Mouse (Mus musculus): ENCODE results near the gene Mrps12. TPM values are rescaled to one million over a fixed set of nuclear protein-coding genes. Genes with fewer than 3 reads are reported as not detected.

Gene Mrps12
- polyA plus RNA-seq, 1 experiment from 2014 or later: 122 TPM

GRCm38 (mm10) chr7:28749935-28750334, 8.3 kb upstream of the Mrps12 start:
- no peak overlapping the region for H3K9ac ChIP-seq
- H3K4me3 ChIP-seq: no peak overlapping the region
- no peak overlapping the region for H3K27ac ChIP-seq
- no peaks in the 10 kb centered on the region for H3K4me1 ChIP-seq
- no peaks in the 10 kb centered on the region for H3K9me3 ChIP-seq (replicated peaks)
- H3K27me3 ChIP-seq: no peaks in the 10 kb centered on the region
- H3K4me2 ChIP-seq: no peak overlapping the region
- WGBS: 96% methylated on average over 7 of the region's 7 CpGs
- H3K36me3 ChIP-seq (ENCODE audit: poor library complexity, severe bottlenecking): peaks cover 61% of the 10 kb centered on the region
- ATAC-seq: no peak

- peaks cover 53% of the 10 kb centered on the region for H3K36me3 ChIP-seq (ENCODE audit: poor library complexity, severe bottlenecking)
- 0 out of 2 replicates have a peak overlapping the region, but pooled peaks have one; percentile 16 for H3K27ac ChIP-seq
- H3K4me2 ChIP-seq: peak overlapping the region; percentile 85
- no peak for ATAC-seq
- H3K9me3 ChIP-seq (replicated peaks): no peaks in the 10 kb centered on the region
- H3K4me3 ChIP-seq: peak overlapping the region; percentile 55
- peak overlapping the region; percentile 82 for H3K9ac ChIP-seq
- no peaks in the 10 kb centered on the region for H3K27me3 ChIP-seq
- H3K4me1 ChIP-seq: peaks cover 13% of the 10 kb centered on the region
- 2% methylated on average over 13 of the region's 13 CpGs for WGBS
Observed at GRCm38 (mm10) chr7:28741368-28741708, 282 bp downstream of the Mrps12 start.

GRCm38 (mm10) chr7:28740949-28741348, 671 bp downstream of the Mrps12 start:
- H3K27ac ChIP-seq: no peak overlapping the region
- H3K4me1 ChIP-seq: peaks cover 13% of the 10 kb centered on the region
- peak overlapping the region; percentile 82 for H3K9ac ChIP-seq
- H3K36me3 ChIP-seq (ENCODE audit: poor library complexity, severe bottlenecking): peaks cover 53% of the 10 kb centered on the region
- H3K4me2 ChIP-seq: peak overlapping the region; percentile 85
- WGBS: 43% methylated on average over 9 of the region's 9 CpGs
- H3K9me3 ChIP-seq (replicated peaks): no peaks in the 10 kb centered on the region
- no peak for ATAC-seq
- H3K4me3 ChIP-seq: peak overlapping the region; percentile 55
- H3K27me3 ChIP-seq: no peaks in the 10 kb centered on the region

GRCm38 (mm10) chr7:28739829-28740228, 1.8 kb downstream of the Mrps12 start:
- Histone ChIP-seq H3K36me3 (ENCODE audit: poor library complexity, severe bottlenecking) (peaks cover 43% of the 10 kb centered on the region), H3K4me1 (peaks cover 13% of the 10 kb centered on the region), H3K4me2 (no peak overlapping the region), H3K9ac (no peak overlapping the region), H3K27me3 (no peaks in the 10 kb centered on the region), H3K4me3 (no peak overlapping the region), H3K27ac (no peak overlapping the region), H3K9me3 (replicated peaks) (no peaks in the 10 kb centered on the region)
- ATAC-seq: no peak
- 95% methylated on average over 21 of the region's 21 CpGs for WGBS

GRCm38 (mm10) chr7:28735701-28736100, 5.9 kb downstream of the Mrps12 start:
- no peak overlapping the region for H3K9ac ChIP-seq
- H3K27me3 ChIP-seq: peaks cover 7% of the 10 kb centered on the region; the same call in 1 of the 2 replicates
- peaks cover 38% of the 10 kb centered on the region for H3K36me3 ChIP-seq (ENCODE audit: poor library complexity, severe bottlenecking)
- H3K9me3 ChIP-seq (replicated peaks): 0 out of 2 replicates have a peak, but pooled peaks cover 4% of the 10 kb centered on the region
- H3K27ac ChIP-seq: no peak overlapping the region
- WGBS: 83% methylated on average over 6 of the region's 6 CpGs
- ATAC-seq: no peak
- H3K4me1 ChIP-seq: peaks cover 12% of the 10 kb centered on the region; the same call in 1 of the 2 replicates
- H3K4me3 ChIP-seq: no peak overlapping the region
- no peak overlapping the region for H3K4me2 ChIP-seq

- H3K4me2 ChIP-seq: peak overlapping the region; percentile 68
- peak overlapping the region; percentile 59 for H3K9ac ChIP-seq
- peak overlapping the region; percentile 44 for H3K4me3 ChIP-seq
- no peak overlapping the region for H3K27ac ChIP-seq
- 0 out of 2 replicates have a peak, but pooled peaks cover 4% of the 10 kb centered on the region for H3K9me3 ChIP-seq (replicated peaks)
- WGBS: 7% methylated on average over 11 of the region's 11 CpGs
- no peak for ATAC-seq
- H3K4me1 ChIP-seq: peaks cover 12% of the 10 kb centered on the region; the same call in 1 of the 2 replicates
- peaks cover 21% of the 10 kb centered on the region for H3K36me3 ChIP-seq (ENCODE audit: poor library complexity, severe bottlenecking)
- H3K27me3 ChIP-seq: peaks cover 7% of the 10 kb centered on the region; the same call in 1 of the 2 replicates
Observed at GRCm38 (mm10) chr7:28733211-28733610, 8.4 kb downstream of the Mrps12 start.

GRCm38 (mm10) chr7:28732341-28733142, 9.1 kb downstream of the Mrps12 start:
- Histone ChIP-seq H3K9me3 (replicated peaks) (0 out of 2 replicates have a peak, but pooled peaks cover 4% of the 10 kb centered on the region), H3K4me3 (peak overlapping the region; percentile 44), H3K4me1 (peaks cover 13% of the 10 kb centered on the region; the same call in 1 of the 2 replicates), H3K36me3 (ENCODE audit: poor library complexity, severe bottlenecking) (peaks cover 16% of the 10 kb centered on the region), H3K27me3 (peaks cover 7% of the 10 kb centered on the region; the same call in 1 of the 2 replicates), H3K27ac (no peak overlapping the region), H3K4me2 (peak overlapping the region; percentile 68), H3K9ac (peak overlapping the region; percentile 59)
- peak; percentile 87 for ATAC-seq
- 3% methylated on average over 56 of the region's 58 CpGs for WGBS

- no peak overlapping the region for H3K4me2 ChIP-seq
- no peak overlapping the region for H3K4me3 ChIP-seq
- H3K9ac ChIP-seq: no peak overlapping the region
- ATAC-seq: no peak
- H3K36me3 ChIP-seq (ENCODE audit: poor library complexity, severe bottlenecking): peaks cover 3% of the 10 kb centered on the region; the same call in 1 of the 2 replicates
- peaks cover 7% of the 10 kb centered on the region; the same call in 1 of the 2 replicates for H3K27me3 ChIP-seq
- H3K4me1 ChIP-seq: peaks cover 8% of the 10 kb centered on the region; the same call in 1 of the 2 replicates
- H3K9me3 ChIP-seq (replicated peaks): 0 out of 2 replicates have a peak, but pooled peaks cover 4% of the 10 kb centered on the region
- H3K27ac ChIP-seq: no peak overlapping the region
- 58% methylated on average over 10 of the region's 10 CpGs for WGBS
Observed at GRCm38 (mm10) chr7:28727649-28728340, 13.8 kb downstream of the Mrps12 start.

- ATAC-seq: peak; percentile 69
- 6% methylated on average over 14 of the region's 14 CpGs for WGBS
- Histone ChIP-seq H3K27ac (no peak overlapping the region), H3K9ac (no peak overlapping the region; the same call in 1 of the 2 replicates), H3K4me1 (0 out of 2 replicates have a peak, but pooled peaks cover 3% of the 10 kb centered on the region), H3K4me2 (peak overlapping the region; percentile 38; the same call in 1 of the 2 replicates), H3K36me3 (ENCODE audit: poor library complexity, severe bottlenecking) (peaks cover 3% of the 10 kb centered on the region; the same call in 1 of the 2 replicates), H3K9me3 (replicated peaks) (0 out of 2 replicates have a peak, but pooled peaks cover 4% of the 10 kb centered on the region), H3K4me3 (no peak overlapping the region), H3K27me3 (peaks cover under 1% of the 10 kb centered on the region; the same call in 1 of the 2 replicates)
Observed at GRCm38 (mm10) chr7:28726600-28726999, 15.0 kb downstream of the Mrps12 start.

- Histone ChIP-seq H3K4me2 (no peak overlapping the region), H3K4me1 (0 out of 2 replicates have a peak, but pooled peaks cover 3% of the 10 kb centered on the region), H3K9me3 (replicated peaks) (no peaks in the 10 kb centered on the region), H3K4me3 (no peak overlapping the region), H3K27me3 (no peaks in the 10 kb centered on the region), H3K27ac (no peak overlapping the region), H3K9ac (no peak overlapping the region), H3K36me3 (ENCODE audit: poor library complexity, severe bottlenecking) (peaks cover 3% of the 10 kb centered on the region; the same call in 1 of the 2 replicates)
- WGBS: 89% methylated on average over 2 of the region's 2 CpGs
- ATAC-seq: no peak
Observed at GRCm38 (mm10) chr7:28724613-28725012, 17.0 kb downstream of the Mrps12 start.

GRCm38 (mm10) chr7:28722079-28722478, 19.5 kb downstream of the Mrps12 start:
- Histone ChIP-seq H3K9ac (no peak overlapping the region), H3K27me3 (no peaks in the 10 kb centered on the region), H3K9me3 (replicated peaks) (no peaks in the 10 kb centered on the region), H3K36me3 (ENCODE audit: poor library complexity, severe bottlenecking) (peaks cover 3% of the 10 kb centered on the region; the same call in 1 of the 2 replicates), H3K4me3 (no peak overlapping the region), H3K27ac (no peak overlapping the region), H3K4me2 (no peak overlapping the region), H3K4me1 (0 out of 2 replicates have a peak, but pooled peaks cover 1% of the 10 kb centered on the region)
- WGBS: 97% methylated on average over 7 of the region's 7 CpGs
- ATAC-seq: no peak
